Mouse (Mus musculus): ENCODE data around the gene Ap4e1.
"Not testable (repeated sequence)": the region's sequence is repeated elsewhere in the genome, so short reads cannot be mapped to it uniquely, and the experiment has no call there.

Ap4e1 gene

DNA sequence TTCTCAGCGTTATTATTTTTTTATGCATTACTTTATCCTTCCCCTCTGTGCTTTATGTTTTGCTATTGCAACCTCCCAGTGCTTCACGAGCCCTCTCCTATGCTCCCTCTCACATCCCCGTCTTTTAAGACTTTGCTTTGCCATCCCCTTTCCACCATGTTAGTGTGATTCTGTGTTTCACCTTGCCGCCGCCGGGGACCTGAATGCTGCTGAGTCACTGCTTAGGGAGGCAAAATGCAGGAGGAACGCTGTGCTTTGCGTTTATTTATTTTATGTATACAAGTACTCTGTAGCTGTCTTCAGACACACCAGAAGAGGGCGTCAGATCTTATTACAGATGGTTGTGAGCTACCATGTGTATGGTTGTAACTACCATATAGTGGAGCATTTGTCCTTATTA, 69.1 kb downstream of the Ap4e1 start:
- DNase-seq (ENCODE audit: low read depth, low spot score), result no peak

GRCm38 (mm10) chr2:127079066-127079465, 70.5 kb downstream of the Ap4e1 start:
- DNase-seq (ENCODE audit: low read depth, low spot score), result not testable (repeated sequence)

DNA sequence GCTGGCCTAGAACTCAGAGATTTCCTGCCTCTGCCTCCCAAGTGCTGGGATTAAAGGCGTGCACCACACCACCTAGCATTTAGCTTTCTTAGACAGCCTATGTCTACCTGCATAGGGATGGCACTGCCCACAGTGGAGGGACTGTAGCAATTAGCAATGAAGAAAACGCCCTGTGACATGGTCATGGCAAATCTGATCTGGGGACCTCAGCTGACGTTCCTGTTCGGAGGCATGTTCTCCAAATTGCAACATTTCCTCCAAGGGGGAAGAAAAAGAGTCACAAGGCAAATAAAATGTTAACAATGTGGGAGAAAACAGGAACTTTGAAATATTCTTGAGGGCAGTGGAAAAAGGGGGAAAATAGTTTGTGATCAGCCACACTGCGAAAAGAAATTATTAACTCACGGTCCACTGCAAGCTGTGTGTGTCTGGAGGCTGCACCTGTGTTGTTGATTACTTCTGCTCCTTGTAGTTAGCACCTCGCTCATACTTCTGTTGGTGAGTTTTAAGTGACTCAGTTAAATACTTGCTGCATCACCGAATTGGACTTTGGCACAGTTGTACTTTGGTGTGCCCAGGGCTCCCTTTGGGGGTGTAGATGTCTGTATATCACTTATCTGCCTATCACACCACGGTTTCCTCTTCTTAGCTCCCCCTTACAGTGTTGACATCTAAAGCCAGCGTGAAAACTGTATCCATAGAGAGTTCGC, 71.5 kb downstream of the Ap4e1 start:
- no peak for DNase-seq (ENCODE audit: low read depth, low spot score)

DNA sequence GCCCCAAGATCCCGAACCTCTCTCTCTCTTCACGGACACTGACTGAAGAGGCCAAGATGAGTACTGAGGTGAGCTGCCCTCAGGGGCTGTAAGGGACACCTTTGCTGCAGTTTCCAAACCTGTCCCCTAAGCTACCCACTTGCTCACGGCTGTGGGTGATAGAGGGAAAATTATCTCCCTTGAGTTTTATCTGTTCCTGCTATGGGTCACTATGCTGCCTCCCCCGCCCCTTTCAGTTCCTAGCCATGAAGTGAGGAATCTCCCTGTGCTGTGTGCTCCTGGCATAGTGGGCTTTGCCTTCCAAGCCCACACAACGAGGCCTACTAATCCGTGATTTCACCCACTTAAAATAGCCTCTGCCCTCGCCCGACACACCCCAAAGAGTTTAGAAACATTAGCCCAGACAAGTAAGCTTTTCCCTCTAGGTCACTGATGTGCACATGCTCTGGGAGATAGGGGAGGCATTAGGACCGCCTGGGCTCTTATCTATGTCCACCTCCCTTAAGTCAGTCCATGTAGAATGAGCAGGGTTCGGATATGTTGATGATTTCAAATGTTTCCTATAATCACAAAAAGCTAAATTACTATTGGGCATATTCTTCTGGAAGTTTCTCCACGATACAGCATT, 72.2 kb downstream of the Ap4e1 start:
- DNase-seq (ENCODE audit: low read depth, low spot score), result no peak

DNA sequence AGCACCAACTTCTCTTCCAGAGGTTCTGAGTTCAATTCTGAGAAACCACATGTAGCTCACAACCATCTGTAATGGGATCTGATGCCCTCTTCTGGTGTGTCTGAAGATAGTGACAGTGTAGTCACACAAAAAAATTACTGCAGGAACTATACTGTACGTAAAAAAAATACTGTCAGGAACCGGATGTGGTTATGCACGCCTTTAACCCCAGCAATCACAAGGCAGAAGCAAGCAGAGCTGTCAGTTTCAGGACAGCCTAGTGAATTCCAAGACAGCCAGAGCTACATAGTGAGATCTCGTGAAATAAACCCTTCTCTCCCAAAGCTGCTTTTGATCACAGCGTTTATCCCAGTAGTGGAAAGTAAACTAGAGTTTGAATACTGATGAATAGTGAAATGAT, 77.7 kb downstream of the Ap4e1 start:
- DNase-seq (ENCODE audit: low read depth, low spot score), result no peak

GRCm38 (mm10) chr2:127090151-127090550, 81.6 kb downstream of the Ap4e1 start:
- not testable (repeated sequence) for DNase-seq (ENCODE audit: low read depth, low spot score)

DNA sequence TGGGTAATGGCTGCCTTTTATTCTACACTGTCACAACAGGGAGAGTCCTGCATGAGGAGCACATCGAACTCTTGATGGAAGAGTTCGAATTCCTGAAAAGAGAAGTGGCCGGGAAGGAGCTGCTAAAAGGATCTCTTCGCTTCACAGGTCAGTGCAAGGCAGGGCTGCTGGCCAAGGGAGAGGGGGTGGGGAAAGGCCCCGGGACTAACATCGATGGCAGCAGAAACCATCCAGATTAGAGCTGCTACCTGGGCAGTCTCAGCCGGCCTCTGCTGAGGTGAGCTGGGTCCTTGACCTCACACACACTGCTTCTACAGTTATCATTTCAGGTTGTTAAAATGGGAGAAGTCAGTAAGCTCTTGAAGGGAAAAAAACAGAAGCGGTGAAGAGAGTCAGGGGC, 83.5 kb downstream of the Ap4e1 start:
- no peak for DNase-seq (ENCODE audit: low read depth, low spot score)

GRCm38 (mm10) chr2:127108986-127109385, 100.5 kb downstream of the Ap4e1 start:
- DNase-seq (ENCODE audit: low read depth, low spot score), result no peak

Data from forelimb bud, embryonic 11.5 days (tissue).